Mouse (Mus musculus): ENCODE measurements at regions not wholly inside any gene's neighbourhood (a gene's known extent, or its start where the extent isn't known, plus 50 kb on each side); places are given as distances from the start of the nearest gene placed in this dataset.

DNA sequence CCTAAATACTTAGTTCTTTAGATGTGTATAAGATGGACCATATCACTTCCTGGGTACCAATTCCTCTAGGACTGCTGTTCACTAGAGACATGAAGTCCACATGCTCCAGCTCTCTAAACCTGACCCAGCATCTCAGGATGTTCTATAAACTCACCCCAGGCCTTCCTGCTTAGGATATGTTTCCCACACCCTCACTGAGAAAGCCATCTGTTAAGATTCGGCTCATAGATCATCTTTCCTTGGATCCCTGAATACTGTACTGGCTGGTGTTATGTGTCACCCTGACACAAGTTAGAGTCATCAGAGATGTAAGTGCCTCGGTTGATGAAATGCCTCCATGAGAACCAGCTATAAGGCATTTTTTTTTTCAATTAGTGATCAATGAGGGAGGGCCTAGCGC lies 199.9 kb downstream of the Gm5426 start:
- Histone ChIP-seq H3K4me3 (no peak overlapping the region), H3K9me3 (no peaks in the 10 kb centered on the region), H3K27ac (no peak overlapping the region), H3K4me1 (no peaks in the 10 kb centered on the region), H3K27me3 (replicated peaks) (no peaks in the 10 kb centered on the region), H3K9ac (no peak overlapping the region), H3K36me3 (no peaks in the 10 kb centered on the region), H3K4me2 (replicated peaks) (no peak overlapping the region)
- 92% methylated on average over 3 of the region's 3 CpGs for WGBS
- no peak for ATAC-seq (ENCODE audit: low FRiP score, low read depth)

DNA sequence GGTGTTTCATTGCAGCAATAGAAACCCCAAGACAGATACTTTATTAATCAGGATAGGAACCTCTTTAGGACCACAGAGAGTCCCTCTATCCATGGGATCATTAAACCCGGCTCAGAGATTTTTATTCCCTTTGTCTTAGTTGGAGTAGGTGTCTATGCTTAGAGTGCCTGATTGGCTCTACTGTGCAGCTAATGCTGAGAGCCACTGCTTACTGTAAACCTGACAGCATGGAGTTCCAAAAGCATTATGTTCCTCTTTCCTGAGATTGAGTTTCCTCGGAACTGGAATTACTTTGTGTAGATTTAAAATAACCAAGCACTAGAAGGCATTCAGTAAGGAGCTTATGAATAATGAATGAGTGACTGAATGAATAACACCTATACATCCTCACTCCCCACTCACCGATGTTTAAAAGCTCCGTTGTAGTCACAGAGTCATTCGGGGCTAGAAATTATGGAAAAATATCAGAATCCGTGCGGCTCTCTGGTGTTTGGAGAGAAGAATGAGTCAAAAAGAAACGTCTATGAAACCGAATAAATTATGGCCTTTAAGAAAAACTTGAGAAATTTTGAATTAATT lies 200.8 kb downstream of the Gm5426 start:
- Histone ChIP-seq H3K4me1 (no peaks in the 10 kb centered on the region), H3K27me3 (replicated peaks) (no peaks in the 10 kb centered on the region), H3K27ac (no peak overlapping the region), H3K9me3 (no peaks in the 10 kb centered on the region), H3K4me3 (no peak overlapping the region), H3K4me2 (replicated peaks) (no peak overlapping the region), H3K9ac (no peak overlapping the region), H3K36me3 (no peaks in the 10 kb centered on the region)
- 63% methylated on average over 9 of the region's 9 CpGs for WGBS
- ATAC-seq (ENCODE audit: low FRiP score, low read depth), result no peak

DNA sequence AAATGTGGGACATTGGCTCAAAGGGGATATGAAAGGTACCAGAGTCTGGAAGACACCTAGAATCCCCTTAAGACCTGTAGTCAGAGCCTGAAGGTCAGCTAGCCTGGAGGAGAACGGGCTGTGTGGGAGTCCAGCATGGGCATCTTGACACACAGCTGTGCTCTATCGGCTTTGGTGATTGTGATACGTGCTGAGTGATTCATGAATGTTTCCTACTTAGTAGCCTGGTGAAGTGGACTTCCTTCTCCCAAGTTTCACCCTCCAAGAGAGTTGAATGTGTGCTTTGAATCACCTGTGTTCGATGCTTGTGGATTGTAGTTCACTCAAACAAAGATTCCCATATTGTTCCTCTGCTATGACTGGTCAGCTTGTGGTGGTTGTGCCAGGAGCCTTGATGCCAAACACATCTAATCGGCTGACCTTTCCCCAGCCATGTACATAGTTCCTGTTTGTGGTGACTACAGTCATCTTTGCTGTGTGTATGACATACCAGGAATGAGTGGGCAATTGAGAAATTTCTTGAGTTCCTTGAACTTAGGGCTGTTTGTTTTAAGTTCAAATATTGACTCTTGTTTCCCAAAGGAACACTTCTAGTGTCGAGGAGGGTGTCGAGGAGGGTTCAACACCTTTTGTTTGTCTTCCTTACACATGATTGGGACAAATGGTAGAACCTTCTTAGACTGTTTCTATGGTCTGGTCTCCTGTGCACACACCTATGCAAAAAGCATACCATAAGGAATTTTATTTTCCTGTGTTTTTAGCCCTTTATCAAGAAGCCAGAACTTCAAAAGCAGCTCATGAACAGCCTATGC lies 201.6 kb downstream of the Gm5426 start:
- no peak for ATAC-seq (ENCODE audit: low FRiP score, low read depth)
- 85% methylated on average over 7 of the region's 7 CpGs for WGBS
- H3K36me3 ChIP-seq, result no peaks in the 10 kb centered on the region
- H3K4me2 ChIP-seq (replicated peaks), result no peak overlapping the region
- no peaks in the 10 kb centered on the region for H3K4me1 ChIP-seq
- no peak overlapping the region for H3K27ac ChIP-seq
- no peak overlapping the region for H3K4me3 ChIP-seq
- no peaks in the 10 kb centered on the region for H3K27me3 ChIP-seq (replicated peaks)
- no peak overlapping the region for H3K9ac ChIP-seq
- H3K9me3 ChIP-seq, result no peaks in the 10 kb centered on the region

DNA sequence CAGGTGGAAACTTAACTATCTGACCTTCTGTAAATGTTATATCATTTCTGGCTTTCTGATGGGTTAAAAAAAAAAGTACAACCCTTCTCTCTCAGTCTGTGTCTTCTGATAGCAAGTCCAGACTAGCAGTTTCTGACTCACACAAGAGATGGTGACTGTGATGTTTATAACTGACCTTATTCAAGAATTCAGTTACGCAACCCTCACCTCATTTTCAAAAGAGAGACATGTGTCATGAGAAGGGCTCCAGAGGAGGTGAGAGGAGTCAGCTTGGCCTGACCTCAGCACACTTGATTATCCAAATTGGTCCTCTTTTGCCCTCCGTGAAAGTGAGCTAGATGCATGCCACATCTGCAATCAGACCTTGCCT lies 202.2 kb downstream of the Gm5426 start:
- Histone ChIP-seq H3K27me3 (replicated peaks) (no peaks in the 10 kb centered on the region), H3K4me2 (replicated peaks) (no peak overlapping the region), H3K4me1 (no peaks in the 10 kb centered on the region), H3K4me3 (no peak overlapping the region), H3K27ac (no peak overlapping the region), H3K9me3 (no peaks in the 10 kb centered on the region), H3K36me3 (no peaks in the 10 kb centered on the region), H3K9ac (no peak overlapping the region)
- 91% methylated on average over 2 of the region's 2 CpGs for WGBS
- no peak for ATAC-seq (ENCODE audit: low FRiP score, low read depth)

DNA sequence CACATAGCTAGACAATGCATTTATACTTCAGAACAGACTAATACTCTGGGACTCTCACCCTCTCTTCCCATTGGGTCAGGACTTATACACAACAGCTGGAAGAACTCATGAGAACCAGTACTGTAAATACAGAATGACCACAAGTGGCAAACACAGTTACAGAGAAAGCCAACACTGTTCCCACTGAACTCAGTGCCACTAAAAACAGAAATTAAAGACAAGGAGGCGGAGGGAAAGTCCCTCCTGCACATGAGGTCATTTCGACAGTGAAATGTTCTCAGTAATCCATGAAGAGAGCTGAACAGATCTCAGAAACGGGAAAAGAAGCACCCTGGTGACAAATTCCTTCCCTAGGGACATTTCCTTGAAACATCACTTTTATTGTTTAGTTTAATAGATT lies 206.1 kb downstream of the Gm5426 start:
- no peaks in the 10 kb centered on the region for H3K4me1 ChIP-seq
- H3K27ac ChIP-seq, result no peak overlapping the region
- H3K4me3 ChIP-seq, result no peak overlapping the region
- no peaks in the 10 kb centered on the region for H3K27me3 ChIP-seq (replicated peaks)
- no peak overlapping the region for H3K9ac ChIP-seq
- no peak overlapping the region for H3K4me2 ChIP-seq (replicated peaks)
- no peaks in the 10 kb centered on the region for H3K9me3 ChIP-seq
- ATAC-seq (ENCODE audit: low FRiP score, low read depth), result no peak
- 78% methylated on average over 3 of the region's 3 CpGs for WGBS
- H3K36me3 ChIP-seq, result no peaks in the 10 kb centered on the region

DNA sequence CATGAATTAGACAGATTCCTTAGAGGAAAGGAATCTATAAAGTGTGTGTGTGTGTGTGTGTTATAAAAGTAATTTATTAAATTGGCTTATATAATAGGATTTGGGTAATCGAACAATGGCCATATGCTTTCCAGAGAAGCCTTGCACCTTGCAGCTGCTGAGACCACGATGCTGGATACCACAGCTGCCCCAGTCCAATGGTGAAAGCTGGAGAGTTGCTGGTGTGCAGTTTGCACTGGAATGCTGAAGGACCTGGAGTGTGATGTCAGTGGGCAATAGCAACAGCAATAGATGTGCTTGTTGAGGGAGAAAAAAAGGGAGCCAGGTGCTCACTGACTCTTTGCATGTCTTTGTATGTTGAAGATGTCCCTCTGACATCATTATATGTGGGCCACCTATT lies 207.3 kb downstream of the Gm5426 start:
- H3K9me3 ChIP-seq, result no peaks in the 10 kb centered on the region
- no peak overlapping the region for H3K4me2 ChIP-seq (replicated peaks)
- WGBS, result 75% methylated on average over 2 of the region's 2 CpGs
- H3K27me3 ChIP-seq (replicated peaks), result no peaks in the 10 kb centered on the region
- H3K4me3 ChIP-seq, result no peak overlapping the region
- no peak overlapping the region for H3K27ac ChIP-seq
- H3K4me1 ChIP-seq, result no peaks in the 10 kb centered on the region
- no peaks in the 10 kb centered on the region for H3K36me3 ChIP-seq
- H3K9ac ChIP-seq, result no peak overlapping the region
- no peak for ATAC-seq (ENCODE audit: low FRiP score, low read depth)

DNA sequence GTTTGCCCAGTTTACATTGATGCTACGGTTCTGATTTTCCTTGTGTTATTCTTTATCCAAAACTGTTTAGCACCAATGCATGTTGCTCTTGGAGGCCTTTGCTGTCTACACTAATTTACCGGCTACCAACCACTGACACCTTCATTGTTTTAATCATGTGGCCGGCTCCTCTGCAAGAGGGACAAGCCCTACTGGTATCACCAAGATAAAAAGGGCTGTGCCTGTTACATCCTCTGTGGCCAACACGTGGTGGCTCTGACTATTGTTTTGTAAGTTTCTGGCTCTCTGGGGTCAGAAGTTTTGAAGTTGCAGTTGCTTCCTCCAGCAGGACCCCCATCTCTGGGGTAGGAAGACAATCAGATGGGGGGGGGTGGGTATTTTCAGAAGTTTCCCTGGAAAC lies 214.3 kb downstream of the Gm5426 start:
- no peaks in the 10 kb centered on the region for H3K27me3 ChIP-seq (replicated peaks)
- no peak overlapping the region for H3K4me3 ChIP-seq
- no peaks in the 10 kb centered on the region for H3K4me1 ChIP-seq
- H3K36me3 ChIP-seq, result no peaks in the 10 kb centered on the region
- H3K4me2 ChIP-seq (replicated peaks), result no peak overlapping the region
- no peaks in the 10 kb centered on the region for H3K9me3 ChIP-seq
- no peak for ATAC-seq (ENCODE audit: low FRiP score, low read depth)
- no peak overlapping the region for H3K27ac ChIP-seq
- 83% methylated on average over 4 of the region's 4 CpGs for WGBS
- no peak overlapping the region for H3K9ac ChIP-seq

DNA sequence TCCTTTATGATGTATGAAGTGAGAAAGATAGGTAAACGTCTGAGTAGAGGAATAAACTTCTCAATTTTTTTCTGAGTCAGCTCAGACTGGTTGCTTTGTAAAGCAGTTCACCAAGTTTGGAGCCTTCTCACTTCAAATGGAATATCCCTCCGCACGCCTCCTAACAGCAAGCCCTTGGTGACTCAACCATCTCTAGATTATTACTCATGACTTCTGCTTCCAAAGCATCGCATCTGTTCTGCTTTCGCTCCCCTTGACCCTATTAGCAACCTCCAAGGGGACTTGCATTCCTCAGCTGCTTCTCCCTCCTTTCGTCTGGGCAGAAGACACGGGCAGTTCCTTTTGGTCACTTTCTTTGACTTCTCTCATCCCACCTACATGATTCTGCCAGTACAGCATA lies 214.9 kb downstream of the Gm5426 start:
- no peaks in the 10 kb centered on the region for H3K27me3 ChIP-seq (replicated peaks)
- H3K9ac ChIP-seq, result no peak overlapping the region
- WGBS, result 81% methylated on average over 7 of the region's 7 CpGs
- H3K4me2 ChIP-seq (replicated peaks), result no peak overlapping the region
- H3K36me3 ChIP-seq, result no peaks in the 10 kb centered on the region
- no peaks in the 10 kb centered on the region for H3K4me1 ChIP-seq
- no peaks in the 10 kb centered on the region for H3K9me3 ChIP-seq
- no peak overlapping the region for H3K27ac ChIP-seq
- no peak for ATAC-seq (ENCODE audit: low FRiP score, low read depth)
- H3K4me3 ChIP-seq, result no peak overlapping the region

DNA sequence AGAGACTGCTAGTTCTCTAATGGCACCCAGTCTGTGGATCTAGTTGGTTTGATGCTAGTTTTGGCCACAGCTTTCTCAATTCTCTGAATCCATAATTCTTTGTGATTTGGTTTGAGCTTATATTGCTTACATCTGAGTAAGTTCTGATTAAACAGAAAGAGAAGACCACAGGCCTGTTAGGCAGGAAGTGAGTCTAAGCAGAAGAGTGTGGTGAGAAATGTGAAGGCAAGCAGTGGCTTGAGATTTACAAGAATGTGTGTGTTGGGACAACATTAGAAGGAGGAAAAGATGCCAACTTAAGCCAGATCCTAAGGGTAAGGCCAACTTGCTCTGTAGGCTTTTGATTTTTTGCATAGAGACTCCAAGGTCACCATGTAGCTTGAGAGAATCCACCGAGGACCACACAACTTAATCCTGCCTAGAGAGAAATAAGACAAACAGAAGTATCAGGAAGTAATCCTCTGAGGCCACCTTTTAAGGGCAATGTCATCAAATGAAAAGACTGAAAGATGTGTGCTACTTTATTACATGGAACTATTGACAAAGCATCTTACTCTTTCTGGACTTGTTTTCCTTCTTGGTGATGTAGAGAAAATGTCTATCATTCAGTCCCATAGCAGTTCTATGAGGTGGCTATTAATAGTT lies 220.7 kb downstream of the Gm5426 start:
- Histone ChIP-seq H3K27me3 (replicated peaks) (no peaks in the 10 kb centered on the region), H3K4me3 (no peak overlapping the region), H3K27ac (no peak overlapping the region), H3K36me3 (no peaks in the 10 kb centered on the region), H3K4me1 (no peaks in the 10 kb centered on the region), H3K9ac (no peak overlapping the region), H3K9me3 (no peaks in the 10 kb centered on the region), H3K4me2 (replicated peaks) (no peak overlapping the region)
- ATAC-seq (ENCODE audit: low FRiP score, low read depth), result no peak
- 90% methylated on average over 1 of the region's 1 CpGs for WGBS

DNA sequence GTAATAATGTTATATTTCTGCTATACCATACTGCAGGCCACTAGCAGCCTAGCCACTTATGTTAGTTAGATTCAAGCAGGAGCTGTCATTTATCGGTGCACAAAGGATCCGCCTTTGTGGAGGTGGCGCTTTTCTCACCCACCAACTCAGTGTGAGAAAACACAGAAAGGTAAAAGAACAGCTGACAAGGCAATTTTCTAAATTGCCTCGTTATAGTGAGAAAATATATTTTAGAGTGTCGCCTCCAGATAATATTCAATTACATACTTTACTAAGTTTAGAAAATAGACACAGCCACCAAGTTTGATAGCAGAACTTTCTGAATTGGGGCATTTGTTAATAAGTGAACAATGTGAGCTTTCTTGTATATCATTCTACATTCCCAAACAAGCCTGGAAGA lies 221.2 kb downstream of the Gm5426 start:
- H3K9ac ChIP-seq, result no peak overlapping the region
- WGBS, result 84% methylated on average over 5 of the region's 5 CpGs
- ATAC-seq (ENCODE audit: low FRiP score, low read depth), result no peak
- H3K27ac ChIP-seq, result no peak overlapping the region
- H3K9me3 ChIP-seq, result no peaks in the 10 kb centered on the region
- H3K4me2 ChIP-seq (replicated peaks), result no peak overlapping the region
- no peaks in the 10 kb centered on the region for H3K27me3 ChIP-seq (replicated peaks)
- no peaks in the 10 kb centered on the region for H3K36me3 ChIP-seq
- no peaks in the 10 kb centered on the region for H3K4me1 ChIP-seq
- no peak overlapping the region for H3K4me3 ChIP-seq

DNA sequence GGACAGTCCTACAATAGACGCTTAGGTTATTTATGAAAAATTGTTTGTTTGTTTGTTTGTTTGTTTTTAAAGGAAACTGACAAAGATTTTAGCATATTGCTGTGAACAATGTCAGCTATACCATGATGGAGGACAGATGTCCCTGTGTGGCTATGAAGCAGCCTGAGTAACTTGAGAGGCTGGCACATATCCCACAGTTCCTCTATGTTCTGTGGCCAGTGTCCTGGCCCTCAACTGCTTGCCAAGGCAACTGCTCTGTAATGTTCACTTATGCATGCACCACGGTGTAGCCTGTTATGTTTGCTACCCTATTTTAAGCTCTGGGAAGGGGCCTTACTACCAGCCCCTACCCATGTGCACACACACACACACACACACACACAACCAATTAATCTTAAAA lies 222.6 kb downstream of the Gm5426 start:
- H3K9me3 ChIP-seq, result no peaks in the 10 kb centered on the region
- H3K27ac ChIP-seq, result no peak overlapping the region
- H3K27me3 ChIP-seq (replicated peaks), result no peaks in the 10 kb centered on the region
- H3K4me2 ChIP-seq (replicated peaks), result no peak overlapping the region
- H3K9ac ChIP-seq, result no peak overlapping the region
- no peak overlapping the region for H3K4me3 ChIP-seq
- WGBS, result 88% methylated on average over 2 of the region's 2 CpGs
- no peak for ATAC-seq (ENCODE audit: low FRiP score, low read depth)
- no peaks in the 10 kb centered on the region for H3K36me3 ChIP-seq
- no peaks in the 10 kb centered on the region for H3K4me1 ChIP-seq

DNA sequence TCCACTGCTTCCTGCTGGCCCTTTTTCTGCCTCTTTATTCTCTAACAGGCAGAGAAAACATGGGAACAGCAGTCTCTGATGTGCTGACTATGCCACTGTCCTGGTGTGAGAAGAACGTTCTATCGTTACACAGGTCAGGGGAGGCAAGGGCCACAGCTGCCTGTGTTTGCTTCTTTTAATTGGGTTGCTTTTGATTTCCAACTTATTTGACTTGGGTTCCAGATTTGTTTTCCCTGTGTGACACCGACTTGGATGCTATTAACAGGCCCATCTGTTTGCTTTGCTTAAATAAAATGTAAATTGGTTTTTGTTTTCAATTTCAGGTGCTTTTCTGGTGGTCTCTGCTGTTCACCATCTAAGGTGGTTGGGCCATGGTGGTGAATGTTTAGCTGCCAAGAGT lies 225.8 kb downstream of the Gm5426 start:
- H3K27me3 ChIP-seq (replicated peaks), result no peaks in the 10 kb centered on the region
- ATAC-seq (ENCODE audit: low FRiP score, low read depth), result no peak
- H3K4me3 ChIP-seq, result no peak overlapping the region
- no peak overlapping the region for H3K27ac ChIP-seq
- 56% methylated on average over 3 of the region's 3 CpGs for WGBS
- no peak overlapping the region for H3K9ac ChIP-seq
- no peaks in the 10 kb centered on the region for H3K9me3 ChIP-seq
- H3K36me3 ChIP-seq, result no peaks in the 10 kb centered on the region
- no peaks in the 10 kb centered on the region for H3K4me1 ChIP-seq
- H3K4me2 ChIP-seq (replicated peaks), result no peak overlapping the region

DNA sequence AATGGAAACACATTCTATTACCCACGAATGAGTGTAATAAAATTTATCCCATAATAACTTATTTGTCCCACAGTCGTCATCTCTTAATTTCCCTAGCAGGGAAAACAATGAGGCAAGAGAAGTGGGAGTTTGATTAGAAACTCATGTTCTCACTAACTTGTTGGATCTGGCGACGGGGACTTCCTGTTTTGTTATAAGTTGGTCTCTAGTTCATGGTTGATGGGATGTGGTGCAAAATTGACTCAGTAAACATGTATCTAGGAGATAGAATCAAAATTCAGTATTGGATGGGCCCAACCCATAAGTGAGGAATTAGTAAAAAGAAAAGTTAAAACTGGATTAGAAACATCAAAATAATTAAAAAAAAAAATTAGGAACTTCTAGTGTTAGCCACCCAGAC lies 227.5 kb downstream of the Gm5426 start:
- no peak for ATAC-seq (ENCODE audit: low FRiP score, low read depth)

More for the DNA sequence above, 227.5 kb downstream of the Gm5426 start:
- no peak overlapping the region for H3K4me2 ChIP-seq (replicated peaks)
- no peaks in the 10 kb centered on the region for H3K36me3 ChIP-seq
- H3K27ac ChIP-seq, result no peak overlapping the region
- H3K9ac ChIP-seq, result no peak overlapping the region
- WGBS, result 87% methylated on average over 4 of the region's 4 CpGs
- no peaks in the 10 kb centered on the region for H3K9me3 ChIP-seq
- no peaks in the 10 kb centered on the region for H3K27me3 ChIP-seq (replicated peaks)
- H3K4me1 ChIP-seq, result no peaks in the 10 kb centered on the region
- H3K4me3 ChIP-seq, result no peak overlapping the region

Measured in neural tube, embryonic 12.5 days (tissue).